In genomic region chr1:75361750-75362149, GRCm38 (mm10) we compare ENCODE assay signal across 12 mouse cellular contexts. TPM values are rescaled to one million over a fixed set of nuclear protein-coding genes. Genes with fewer than 3 reads are reported as not detected.
DNase-seq lines count a peak whose midpoint lies in the region; ATAC-seq and TF ChIP-seq lines count a peak whose summit lies in the region.
"Had no signal": no experiment of that assay in that cellular context is flagged by ENCODE, and none has a peak within 500 bp of the region (broad histone marks: within the 10 kb centered on the region; RNA-seq: fewer than 3 reads in every experiment).

No protein-coding gene starts in this region.

- ATAC-seq in granulocyte monocyte progenitor cell, adult 5-6 weeks (replicated peaks; ENCODE audit: poor library complexity, severe bottlenecking), result peak; percentile 62
- ATAC-seq in intestine, postnatal 0 days, result peak; percentile 65
- ATAC-seq in midbrain, embryonic 15.5 days (replicated peaks), result no peak
- ATAC-seq: hindbrain, embryonic 16.5 days had no signal

- no peaks in the 10 kb centered on the region for H3K27me3 ChIP-seq in ES-Bruce4 (ENCODE audit: control insufficient read depth, insufficient read depth, low read length, poor library complexity, severe bottlenecking)
- peaks cover 21% of the 10 kb centered on the region for H3K27me3 ChIP-seq in intestine, postnatal 0 days (replicated peaks; ENCODE audit: control insufficient read depth, insufficient read depth, low read length)
- peaks cover 73% of the 10 kb centered on the region for H3K27me3 ChIP-seq in midbrain, embryonic 10.5 days (ENCODE audit: low read depth, poor library complexity, severe bottlenecking)
- peaks cover 38% of the 10 kb centered on the region for H3K27me3 ChIP-seq in midbrain, embryonic 15.5 days (replicated peaks)

- no peak for TF ChIP-seq POLR2A in ES-Bruce4 (IDR thresholded peaks at IDR 0.05; ENCODE audit: insufficient read depth, low read length)

- no peaks in the 10 kb centered on the region for H3K9me3 ChIP-seq in ES-Bruce4 (replicated peaks; ENCODE audit: control insufficient read depth, insufficient read depth, low read length, poor library complexity, severe bottlenecking)
- H3K9me3 ChIP-seq in intestine, postnatal 0 days (ENCODE audit: control insufficient read depth), result no peaks in the 10 kb centered on the region
- no peaks in the 10 kb centered on the region for H3K9me3 ChIP-seq in midbrain, embryonic 10.5 days (replicated peaks)
- no peaks in the 10 kb centered on the region for H3K9me3 ChIP-seq in midbrain, embryonic 15.5 days
- H3K9me3 ChIP-seq: limb, embryonic 12.5 days had no signal

- TF ChIP-seq CTCF in ES-Bruce4 (IDR thresholded peaks at IDR 0.05; ENCODE audit: low read depth, low read length), result no peak
- TF ChIP-seq CTCF in intestine, postnatal 0 days (IDR thresholded peaks at IDR 0.05; ENCODE audit: low read depth), result no peak

- DNase-seq in kidney, postnatal 36 days, result peak; percentile 31
- no peak for DNase-seq in kidney, adult 9 months
- DNase-seq in MN1 (ENCODE audit: low spot score), result no peak
- no peak for DNase-seq in midbrain, embryonic 10.5 days (ENCODE audit: low spot score)
- DNase-seq: cerebellum, postnatal 14 days had no signal

- H3K4me1 ChIP-seq in ES-Bruce4 (ENCODE audit: control insufficient read depth, insufficient read depth, low read length), result peaks cover 3% of the 10 kb centered on the region
- H3K4me1 ChIP-seq in intestine, postnatal 0 days (replicated peaks; ENCODE audit: control insufficient read depth, insufficient read depth, low read length), result no peaks in the 10 kb centered on the region
- H3K4me1 ChIP-seq in midbrain, embryonic 10.5 days, result peaks cover 22% of the 10 kb centered on the region
- peaks cover 9% of the 10 kb centered on the region for H3K4me1 ChIP-seq in midbrain, embryonic 15.5 days

- H3K4me3 ChIP-seq in ES-Bruce4 (ENCODE audit: low read depth, low read length), result peak overlapping the region; percentile 43
- no peak overlapping the region for H3K4me3 ChIP-seq in intestine, postnatal 0 days (ENCODE audit: low read depth, low read length)
- H3K4me3 ChIP-seq in midbrain, embryonic 10.5 days, result no peak overlapping the region
- H3K4me3 ChIP-seq in midbrain, embryonic 15.5 days, result no peak overlapping the region

- H3K36me3 ChIP-seq in ES-Bruce4 (ENCODE audit: control insufficient read depth, insufficient read depth, low read length, poor library complexity, severe bottlenecking), result no peaks in the 10 kb centered on the region
- H3K36me3 ChIP-seq in intestine, postnatal 0 days (ENCODE audit: control insufficient read depth, insufficient read depth), result no peaks in the 10 kb centered on the region
- no peaks in the 10 kb centered on the region for H3K36me3 ChIP-seq in midbrain, embryonic 10.5 days
- no peaks in the 10 kb centered on the region for H3K36me3 ChIP-seq in midbrain, embryonic 15.5 days (replicated peaks)
- H3K36me3 ChIP-seq: limb, embryonic 12.5 days had no signal

- 23% methylated on average over 4 of the region's 4 CpGs for WGBS in intestine, postnatal 0 days
- 29% methylated on average over 4 of the region's 4 CpGs for WGBS in midbrain, embryonic 10.5 days
- 46% methylated on average over 4 of the region's 4 CpGs for WGBS in midbrain, embryonic 15.5 days

- peak overlapping the region; percentile 72 for H3K4me2 ChIP-seq in intestine, postnatal 0 days (replicated peaks; ENCODE audit: low read depth)
- no peak overlapping the region for H3K4me2 ChIP-seq in midbrain, embryonic 15.5 days

- no peak overlapping the region for H3K9ac ChIP-seq in ES-Bruce4 (ENCODE audit: low read depth, poor library complexity, severe bottlenecking)
- H3K9ac ChIP-seq in intestine, postnatal 0 days (ENCODE audit: low read depth, low read length), result no peak overlapping the region
- H3K9ac ChIP-seq in midbrain, embryonic 15.5 days, result no peak overlapping the region
- H3K9ac ChIP-seq: limb, embryonic 12.5 days had no signal

- peak overlapping the region; percentile 24; the same call in 1 of the 2 replicates for H3K27ac ChIP-seq in ES-Bruce4 (ENCODE audit: insufficient read depth, low read length)
- no peak overlapping the region for H3K27ac ChIP-seq in intestine, postnatal 0 days (ENCODE audit: low read depth, low read length)
- no peak overlapping the region for H3K27ac ChIP-seq in midbrain, embryonic 10.5 days (replicated peaks)
- no peak overlapping the region for H3K27ac ChIP-seq in midbrain, embryonic 15.5 days
- H3K27ac ChIP-seq: limb, embryonic 12.5 days had no signal

- TF ChIP-seq EP300 in ES-Bruce4 (IDR thresholded peaks at IDR 0.05; ENCODE audit: insufficient read depth, low read depth, low read length), result no peak

RNA-seq across cellular contexts. Expression of gene Des, which starts 1.6 kb away (rescaled TPM):
- 18.2 and 23.3 TPM in 2 replicates for polyA plus RNA-seq in ES-Bruce4 (2011; ENCODE audit: insufficient read depth, insufficient read length, low read depth, missing spikeins)
- total RNA-seq in granulocyte monocyte progenitor cell, adult 5-6 weeks (2014; fragmentation: Nextera tagmentation), result not detected in 2 replicates
- not detected in 2 replicates for total RNA-seq in granulocyte monocyte progenitor cell, adult 5-6 weeks (2017)
- 233 and 254 TPM in 2 replicates for polyA plus RNA-seq in intestine, postnatal 0 days (2015; fragmentation: Nextera tagmentation; extraction: Ambion mirVana)
- 1.1 and 2.8 TPM in 2 replicates for polyA plus RNA-seq in midbrain, embryonic 10.5 days (2016; fragmentation: Nextera tagmentation; extraction: Ambion mirVana)
- 1.5 and 2.0 TPM in 2 replicates for polyA plus RNA-seq in midbrain, embryonic 15.5 days (2015; fragmentation: Nextera tagmentation; extraction: Ambion mirVana)
- total RNA-seq: monocyte, adult 5-6 weeks had no signal

RNA-seq across cellular contexts. Expression of gene Speg, which starts 13.3 kb away (rescaled TPM):
- polyA plus RNA-seq in ES-Bruce4 (2011; ENCODE audit: insufficient read depth, insufficient read length, low read depth, missing spikeins), result 18.0 and 19.8 TPM in 2 replicates
- not detected in 2 replicates for total RNA-seq in granulocyte monocyte progenitor cell, adult 5-6 weeks (2014; fragmentation: Nextera tagmentation)
- total RNA-seq in granulocyte monocyte progenitor cell, adult 5-6 weeks (2017), result 0.05 TPM in 1 of 2 replicates, not detected in the other
- 20.1 and 21.3 TPM in 2 replicates for polyA plus RNA-seq in intestine, postnatal 0 days (2015; fragmentation: Nextera tagmentation; extraction: Ambion mirVana)
- 23.6 and 26.9 TPM in 2 replicates for polyA plus RNA-seq in midbrain, embryonic 10.5 days (2016; fragmentation: Nextera tagmentation; extraction: Ambion mirVana)
- polyA plus RNA-seq in midbrain, embryonic 15.5 days (2015; fragmentation: Nextera tagmentation; extraction: Ambion mirVana), result 20.8 and 21.3 TPM in 2 replicates
- total RNA-seq: monocyte, adult 5-6 weeks had no signal

RNA-seq across cellular contexts. Expression of gene Dnpep, which starts 44.0 kb away (rescaled TPM):
- 104 and 105 TPM in 2 replicates for polyA plus RNA-seq in ES-Bruce4 (2011; ENCODE audit: insufficient read depth, insufficient read length, low read depth, missing spikeins)
- total RNA-seq in granulocyte monocyte progenitor cell, adult 5-6 weeks (2014; fragmentation: Nextera tagmentation), result 35.6 and 44.7 TPM in 2 replicates
- total RNA-seq in granulocyte monocyte progenitor cell, adult 5-6 weeks (2017), result 26.6 and 47.7 TPM in 2 replicates
- polyA plus RNA-seq in intestine, postnatal 0 days (2015; fragmentation: Nextera tagmentation; extraction: Ambion mirVana), result 125 and 130 TPM in 2 replicates
- 157 and 176 TPM in 2 replicates for polyA plus RNA-seq in midbrain, embryonic 10.5 days (2016; fragmentation: Nextera tagmentation; extraction: Ambion mirVana)
- 152 and 162 TPM in 2 replicates for polyA plus RNA-seq in midbrain, embryonic 15.5 days (2015; fragmentation: Nextera tagmentation; extraction: Ambion mirVana)

Comparison
In these comparisons a context has a peak if more than half of its experiments do, and no peak if none do; other contexts are left out.
1. DNase-seq: peak in kidney, postnatal 36 days (2 of 2); none in kidney, adult 9 months (single experiment), MN1 (single experiment) and midbrain, embryonic 10.5 days (single experiment).